In the genomic region with DNA sequence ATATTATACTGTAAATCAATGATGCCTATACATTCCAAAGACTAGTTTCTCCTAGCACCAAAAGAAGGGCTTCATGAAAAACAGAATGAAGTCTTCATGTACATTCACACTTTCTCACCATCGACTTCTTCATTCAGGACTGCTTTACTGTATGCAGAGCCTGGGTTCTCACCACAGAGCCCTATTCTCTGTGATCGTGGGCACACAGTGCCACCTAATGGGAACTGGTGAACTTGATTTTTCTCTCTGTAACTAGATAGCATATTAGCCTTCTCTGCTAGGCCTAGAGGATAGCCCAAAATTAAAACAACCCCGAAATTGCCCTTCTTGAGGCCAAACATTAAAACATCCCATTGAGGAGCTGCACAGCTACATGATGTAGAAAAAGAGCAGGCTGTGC, we compare ENCODE assay signal across 8 mouse cellular contexts.
DNase-seq lines count a peak whose midpoint lies in the region; ATAC-seq and TF ChIP-seq lines count a peak whose summit lies in the region.

No protein-coding gene starts in this region.

- no peak for ATAC-seq in kidney, embryonic 15.5 days (replicated peaks; ENCODE audit: low FRiP score)

- H3K4me3 ChIP-seq in kidney, adult 2 months (ENCODE audit: insufficient read depth, low read depth, low read length): no peak overlapping the region
- no peak overlapping the region for H3K4me3 ChIP-seq in kidney, embryonic 15.5 days (replicated peaks)

- no peaks in the 10 kb centered on the region for H3K27me3 ChIP-seq in kidney, adult 2 months (replicated peaks; ENCODE audit: control insufficient read depth, insufficient read depth, low read length)
- no peaks in the 10 kb centered on the region for H3K27me3 ChIP-seq in kidney, embryonic 15.5 days

- H3K4me2 ChIP-seq in kidney, embryonic 15.5 days: no peak overlapping the region

- H3K36me3 ChIP-seq in kidney, adult 2 months (ENCODE audit: control insufficient read depth, insufficient read depth, low read length): no peaks in the 10 kb centered on the region
- H3K36me3 ChIP-seq in kidney, embryonic 15.5 days: no peaks in the 10 kb centered on the region

- WGBS in kidney, adult 2 months: 32% methylated on average over 3 of the region's 3 CpGs
- WGBS in kidney, embryonic 15.5 days: 42% methylated on average over 3 of the region's 3 CpGs

- no peak overlapping the region for H3K9ac ChIP-seq in kidney, embryonic 15.5 days

- 0 out of 2 replicates have a peak, but pooled peaks have one; percentile 17 for TF ChIP-seq CTCF in kidney, adult 2 months (conservative IDR thresholded peaks at IDR 0.05; ENCODE audit: insufficient read depth, insufficient read length, low read depth, low read length)

- no peak for TF ChIP-seq POLR2A in kidney, adult 2 months (IDR thresholded peaks at IDR 0.05; ENCODE audit: low read depth, low read length)

- no peaks in the 10 kb centered on the region for H3K4me1 ChIP-seq in kidney, adult 2 months (ENCODE audit: control insufficient read depth, insufficient read depth, low read length)
- no peaks in the 10 kb centered on the region for H3K4me1 ChIP-seq in kidney, embryonic 15.5 days

- H3K27ac ChIP-seq in kidney, adult 2 months (ENCODE audit: insufficient read depth, low read depth, low read length): no peak overlapping the region
- no peak overlapping the region for H3K27ac ChIP-seq in kidney, embryonic 15.5 days

- peak; percentile 1 for DNase-seq in kidney, adult 2 months
- DNase-seq in cerebellum, postnatal 10 days: peak; percentile 65 to 67
- peak; percentile 27 to 52 for DNase-seq in frontal cortex, postnatal 10 days (ENCODE audit: low spot score in 2 of 2)
- DNase-seq in left cerebral cortex, adult 11 months (ENCODE audit: low spot score): peak; percentile 28
- DNase-seq in right cerebral cortex, adult 18-20 months: peak; percentile 64
- no peak for DNase-seq in thymus, postnatal 4 days
- DNase-seq in gastrocnemius, postnatal 25 days: no peak

- no peaks in the 10 kb centered on the region for H3K9me3 ChIP-seq in kidney, embryonic 15.5 days (replicated peaks)

Comparison
In these comparisons a context has a peak if more than half of its experiments do, and no peak if none do; other contexts are left out.
1. DNase-seq: peak in kidney, adult 2 months (single experiment), cerebellum, postnatal 10 days (2 of 2), frontal cortex, postnatal 10 days (2 of 2), left cerebral cortex, adult 11 months (single experiment) and right cerebral cortex, adult 18-20 months (single experiment); none in thymus, postnatal 4 days (single experiment) and gastrocnemius, postnatal 25 days (single experiment).